Mouse (Mus musculus) limb, embryonic 13.5 days (tissue): ENCODE measurements at regions not wholly inside any gene's neighbourhood (a gene's known extent, or its start where the extent isn't known, plus 50 kb on each side); places are given as distances from the start of the nearest gene placed in this dataset.
"Not testable (repeated sequence)": the region's sequence is repeated elsewhere in the genome, so short reads cannot be mapped to it uniquely, and the experiment has no call there.

ENCODE experiments used
- ATAC-seq: fragments of 200-750 bp; cut with Nextera tagmentation; 2 replicates; pipeline ENCODE4 v1.8.0; 2017; ENCODE audit warnings: low read depth, moderate number of reproducible peaks, moderate TSS enrichment; ENCODE audit not compliant: low FRiP score
- H3K27ac ChIP-seq: fragments of 300-500 bp; sonication (generic); 2 replicates; pipeline ENCODE4 v1.5.1; 2015; ENCODE audit warnings: inconsistent platforms, mild to moderate bottlenecking, moderate library complexity
- H3K27me3 ChIP-seq: fragments of 300-500 bp; sonication (generic); 2 replicates; pipeline ENCODE4 v1.6.1; 2015; ENCODE audit warnings: mild to moderate bottlenecking, inconsistent platforms
- H3K36me3 ChIP-seq: fragments of 300-500 bp; sonication (generic); 2 replicates; pipeline ENCODE4 v1.6.1; 2015; ENCODE audit warnings: inconsistent platforms, mild to moderate bottlenecking, moderate library complexity
- H3K4me1 ChIP-seq: fragments of 300-500 bp; sonication (generic); 2 replicates; pipeline ENCODE4 v1.6.1; 2015; ENCODE audit warnings: inconsistent platforms
- H3K4me2 ChIP-seq: fragments of 300-500 bp; sonication (generic); replicated peaks from 2 replicates; pipeline ENCODE4 v1.6.1; 2015; ENCODE audit warnings: inconsistent platforms, mild to moderate bottlenecking, moderate library complexity
- H3K4me3 ChIP-seq: fragments of 300-500 bp; sonication (generic); 2 replicates; pipeline ENCODE4 v1.5.1; 2015; ENCODE audit warnings: moderate library complexity, mild to moderate bottlenecking, inconsistent platforms
- H3K9ac ChIP-seq: fragments of 300-500 bp; sonication (generic); 2 replicates; pipeline ENCODE4 v1.6.1; 2015; ENCODE audit warnings: mild to moderate bottlenecking, inconsistent platforms
- H3K9me3 ChIP-seq: fragments of 300-500 bp; sonication (generic); 2 replicates; pipeline ENCODE4 v1.6.1; 2016; ENCODE audit warnings: inconsistent platforms
- WGBS: fragments of 180-500 bp; shearing (Covaris S2); methylation state at CpG from one replicate; pipeline ENCODE4 v1.1.7; 2015; 5-methylcytosine and 5-hydroxymethylcytosine counted together

DNA sequence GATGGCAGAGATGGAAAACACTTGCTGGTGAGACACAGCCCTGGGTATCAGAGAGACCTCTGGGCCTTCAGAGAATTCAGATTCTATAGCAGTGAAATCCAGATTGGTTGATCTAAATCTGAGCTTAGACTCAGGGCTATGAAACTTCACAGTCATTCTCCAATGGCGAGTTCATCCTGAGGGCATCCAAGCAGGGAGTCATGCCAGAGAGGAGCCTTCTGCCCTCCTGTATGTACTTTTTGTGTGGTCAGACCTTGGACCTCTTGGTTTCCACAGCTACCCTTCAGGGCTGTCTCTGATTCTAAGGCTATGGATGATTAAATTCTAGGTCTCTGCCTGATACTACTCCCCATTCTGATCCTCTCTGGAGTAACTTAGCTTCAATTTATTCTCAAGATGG is 122.0 kb upstream of the Mettl15 start:
- ATAC-seq, result no peak
- Histone ChIP-seq H3K27me3 (no peaks in the 10 kb centered on the region), H3K36me3 (no peaks in the 10 kb centered on the region), H3K9me3 (no peaks in the 10 kb centered on the region), H3K4me1 (no peaks in the 10 kb centered on the region; the same call in 1 of the 2 replicates), H3K27ac (no peak overlapping the region), H3K4me2 (no peak overlapping the region), H3K4me3 (no peak overlapping the region), H3K9ac (no peak overlapping the region)
- 84% methylated on average over 1 of the region's 1 CpGs for whole genome bisulfite sequencing

GRCm38 (mm10) chr2:109404262-109404661 is 123.7 kb upstream of the Mettl15 start:
- 77% methylated on average over 3 of the region's 3 CpGs for WGBS
- Histone ChIP-seq H3K27me3 (no peaks in the 10 kb centered on the region), H3K4me3 (no peak overlapping the region), H3K9ac (no peak overlapping the region), H3K4me1 (no peaks in the 10 kb centered on the region; the same call in 1 of the 2 replicates), H3K36me3 (no peaks in the 10 kb centered on the region), H3K27ac (no peak overlapping the region), H3K4me2 (no peak overlapping the region), H3K9me3 (no peaks in the 10 kb centered on the region)
- no peak for ATAC-seq

DNA sequence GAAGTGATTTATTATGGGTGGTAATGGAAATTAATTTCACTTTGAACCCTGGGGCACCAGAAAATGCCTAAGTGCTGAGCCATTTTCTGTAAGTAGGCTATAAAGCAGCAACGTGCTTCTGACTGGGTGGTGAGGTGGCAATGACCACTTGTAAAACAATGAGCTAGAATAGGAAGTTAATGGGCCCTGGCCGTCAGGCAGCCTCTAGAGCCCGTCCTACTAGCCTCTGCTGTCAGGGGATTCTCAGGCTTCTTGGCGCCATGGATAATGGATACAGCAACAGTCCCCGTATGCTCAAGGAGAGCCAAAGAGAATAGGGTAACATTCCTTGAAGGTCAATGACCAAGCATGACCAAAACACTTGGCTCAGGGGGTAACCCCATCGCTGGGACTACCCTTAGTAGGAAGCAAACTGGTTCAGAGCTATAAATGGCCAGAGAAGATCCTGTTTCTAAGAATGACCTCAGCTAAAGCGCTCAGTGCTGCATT is 126.1 kb upstream of the Mettl15 start:
- no peaks in the 10 kb centered on the region for H3K36me3 ChIP-seq
- H3K4me2 ChIP-seq, result no peak overlapping the region
- H3K27ac ChIP-seq, result no peak overlapping the region
- H3K27me3 ChIP-seq, result no peaks in the 10 kb centered on the region
- no peak for ATAC-seq
- H3K9me3 ChIP-seq, result peaks cover 5% of the 10 kb centered on the region; the same call in 1 of the 2 replicates
- no peaks in the 10 kb centered on the region; the same call in 1 of the 2 replicates for H3K4me1 ChIP-seq
- 38% methylated on average over 7 of the region's 7 CpGs for WGBS
- H3K4me3 ChIP-seq, result no peak overlapping the region
- no peak overlapping the region for H3K9ac ChIP-seq

GRCm38 (mm10) chr2:109420098-109420497 is 139.6 kb upstream of the Mettl15 start:
- H3K27me3 ChIP-seq, result no peaks in the 10 kb centered on the region
- H3K9ac ChIP-seq, result no peak overlapping the region
- no peak overlapping the region for H3K4me3 ChIP-seq
- H3K36me3 ChIP-seq, result no peaks in the 10 kb centered on the region
- no peak overlapping the region for H3K4me2 ChIP-seq
- H3K4me1 ChIP-seq, result no peaks in the 10 kb centered on the region
- no peak for ATAC-seq
- H3K9me3 ChIP-seq, result no peaks in the 10 kb centered on the region
- no peak overlapping the region for H3K27ac ChIP-seq

DNA sequence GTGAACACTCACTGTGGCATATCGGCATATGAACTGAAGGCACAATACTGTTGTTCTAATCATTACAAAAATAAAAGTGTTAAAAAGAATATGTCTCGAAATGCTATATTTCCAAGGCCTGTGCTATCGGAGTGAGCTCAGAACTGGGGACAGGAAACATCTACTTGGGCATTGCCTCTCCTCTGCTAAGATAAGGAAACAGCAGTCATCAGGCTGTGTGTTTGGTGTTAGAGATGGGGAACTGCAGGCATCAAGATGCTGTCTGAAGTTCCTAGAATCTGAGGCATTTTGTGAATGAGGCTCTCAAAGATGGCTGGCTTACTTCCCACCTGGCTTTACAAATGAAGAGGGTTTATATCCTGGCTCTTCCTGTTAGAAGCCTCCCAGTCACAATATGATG is 150.6 kb upstream of the Mettl15 start:
- Histone ChIP-seq H3K4me2 (no peak overlapping the region), H3K36me3 (no peaks in the 10 kb centered on the region), H3K9me3 (no peaks in the 10 kb centered on the region), H3K27me3 (no peaks in the 10 kb centered on the region), H3K27ac (no peak overlapping the region), H3K4me3 (no peak overlapping the region), H3K9ac (no peak overlapping the region), H3K4me1 (no peaks in the 10 kb centered on the region)
- no peak for ATAC-seq
- WGBS, result 89% methylated on average over 3 of the region's 3 CpGs

DNA sequence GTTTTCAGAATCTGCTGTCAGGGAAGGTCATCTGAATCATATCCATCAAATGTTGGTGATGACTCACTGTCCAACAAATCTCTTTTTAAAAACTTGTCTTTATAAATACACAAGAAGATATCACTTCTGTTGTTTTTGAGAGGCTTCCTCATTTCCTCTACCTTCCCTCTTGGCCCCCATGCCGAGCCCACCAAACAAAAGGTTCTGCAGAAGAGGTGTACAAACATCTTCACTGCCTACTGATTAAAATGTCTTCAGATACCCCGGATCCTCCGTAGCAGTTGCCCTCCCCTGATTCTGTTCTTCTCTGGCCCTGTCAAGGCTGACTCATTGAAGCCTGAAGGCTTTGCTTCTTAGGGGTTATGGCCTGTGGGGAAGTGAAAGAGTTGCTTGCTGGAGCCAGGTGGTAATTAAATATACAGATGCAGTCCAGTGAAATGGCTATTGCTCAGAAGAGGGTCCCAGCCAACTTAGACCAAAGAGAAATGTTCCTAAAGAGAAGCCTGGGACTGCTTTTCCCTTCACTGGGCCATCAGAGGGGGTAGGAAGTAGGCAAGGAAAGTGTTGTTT is 162.1 kb upstream of the Mettl15 start:
- no peak for ATAC-seq

DNA sequence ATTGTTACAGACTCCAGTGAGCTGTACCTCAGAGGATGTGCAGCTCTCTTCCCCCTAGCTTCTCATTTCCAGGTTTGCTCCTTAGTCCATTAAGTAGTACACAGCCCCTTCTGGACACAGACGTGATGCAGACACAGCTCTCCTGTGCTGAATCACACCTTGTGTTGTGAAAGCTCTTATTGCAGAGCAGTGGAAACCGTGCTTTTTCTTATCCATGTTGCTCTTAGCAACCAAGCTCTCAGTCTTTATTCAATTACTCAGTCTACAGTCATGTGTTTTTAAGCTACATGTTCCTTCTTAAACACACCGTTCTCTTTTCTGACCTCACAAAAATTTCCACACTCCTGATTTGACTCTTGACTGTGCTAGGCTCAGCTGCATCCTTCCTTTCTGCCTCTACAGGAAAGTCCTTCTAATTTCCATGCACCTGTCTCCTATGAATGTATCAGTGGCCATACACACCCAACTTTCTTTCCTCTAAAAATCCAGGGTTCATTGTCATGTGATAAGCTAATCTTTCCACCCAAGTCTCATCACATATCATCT is 163.0 kb upstream of the Mettl15 start:
- no peaks in the 10 kb centered on the region for H3K36me3 ChIP-seq
- H3K9me3 ChIP-seq, result no peaks in the 10 kb centered on the region
- no peak overlapping the region for H3K4me3 ChIP-seq
- no peaks in the 10 kb centered on the region for H3K4me1 ChIP-seq
- no peak overlapping the region for H3K4me2 ChIP-seq
- 61% methylated on average over 3 of the region's 3 CpGs for WGBS
- ATAC-seq, result no peak
- no peaks in the 10 kb centered on the region for H3K27me3 ChIP-seq
- no peak overlapping the region for H3K27ac ChIP-seq
- H3K9ac ChIP-seq, result no peak overlapping the region

More for the DNA sequence above, 162.1 kb upstream of the Mettl15 start:
- no peaks in the 10 kb centered on the region for H3K27me3 ChIP-seq
- WGBS, result 79% methylated on average over 3 of the region's 3 CpGs
- H3K9ac ChIP-seq, result no peak overlapping the region
- no peaks in the 10 kb centered on the region for H3K9me3 ChIP-seq
- H3K36me3 ChIP-seq, result no peaks in the 10 kb centered on the region
- no peaks in the 10 kb centered on the region for H3K4me1 ChIP-seq
- H3K27ac ChIP-seq, result no peak overlapping the region
- H3K4me3 ChIP-seq, result no peak overlapping the region
- H3K4me2 ChIP-seq, result no peak overlapping the region

- ATAC-seq, H3K27me3 ChIP-seq, H3K4me1 ChIP-seq, H3K4me3 ChIP-seq, H3K36me3 ChIP-seq, H3K9ac ChIP-seq, H3K27ac ChIP-seq, H3K4me2 ChIP-seq, H3K9me3 ChIP-seq: not testable (repeated sequence)
- WGBS, result 94% methylated on average over 1 of the region's 1 CpGs
These were observed 181.7 kb upstream of the Mettl15 start for GRCm38 (mm10) chr2:109462246-109462645.

DNA sequence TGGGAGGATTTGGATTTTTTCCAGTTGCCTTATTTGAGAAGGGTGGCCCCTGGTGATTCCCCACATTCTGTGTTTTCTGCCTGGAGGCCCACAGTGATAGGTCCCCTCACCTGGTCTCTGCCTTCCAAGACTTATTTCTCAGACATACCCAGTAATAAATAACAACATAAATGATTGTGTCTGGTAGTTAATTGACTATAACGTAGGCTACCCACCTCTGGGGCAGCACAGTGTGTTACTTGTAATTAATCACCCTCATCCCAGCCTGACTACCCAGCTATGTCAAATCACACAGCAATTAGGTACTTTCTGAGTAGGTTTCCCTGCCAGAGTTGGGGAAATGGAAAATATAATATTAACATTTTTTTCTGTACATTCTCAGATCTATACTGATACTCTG is 190.2 kb upstream of the Bdnf start:
- Histone ChIP-seq H3K4me2 (no peak overlapping the region), H3K9ac (no peak overlapping the region), H3K27me3 (no peaks in the 10 kb centered on the region), H3K4me3 (no peak overlapping the region), H3K27ac (no peak overlapping the region), H3K36me3 (no peaks in the 10 kb centered on the region), H3K9me3 (no peaks in the 10 kb centered on the region), H3K4me1 (no peaks in the 10 kb centered on the region)
- 29% methylated on average over 1 of the region's 1 CpGs for WGBS
- ATAC-seq, result no peak

DNA sequence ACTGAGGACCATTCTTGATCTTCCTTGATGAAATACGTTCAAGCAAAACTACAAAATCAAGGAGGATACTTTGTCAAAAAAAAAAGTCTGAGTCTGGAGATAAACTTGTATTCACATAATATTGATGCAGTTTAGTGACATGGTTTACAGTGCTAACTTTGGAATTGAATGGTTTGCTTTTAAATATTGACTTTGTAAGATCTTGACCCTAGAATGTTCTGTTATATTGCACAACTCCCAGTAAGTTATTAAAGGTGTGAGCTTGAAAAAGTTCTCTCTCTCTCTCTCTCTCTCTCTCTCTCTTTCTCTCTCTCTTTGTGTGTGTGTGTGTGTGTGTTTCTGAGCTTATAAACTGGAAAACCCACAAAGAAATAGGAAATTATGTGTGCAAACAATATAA is 186.9 kb upstream of the Bdnf start:
- Histone ChIP-seq H3K9me3 (no peaks in the 10 kb centered on the region), H3K4me2 (no peak overlapping the region), H3K9ac (no peak overlapping the region), H3K36me3 (no peaks in the 10 kb centered on the region), H3K27me3 (no peaks in the 10 kb centered on the region), H3K4me3 (no peak overlapping the region), H3K27ac (no peak overlapping the region), H3K4me1 (no peaks in the 10 kb centered on the region)
- ATAC-seq, result no peak
- 78% methylated on average over 1 of the region's 1 CpGs for WGBS

DNA sequence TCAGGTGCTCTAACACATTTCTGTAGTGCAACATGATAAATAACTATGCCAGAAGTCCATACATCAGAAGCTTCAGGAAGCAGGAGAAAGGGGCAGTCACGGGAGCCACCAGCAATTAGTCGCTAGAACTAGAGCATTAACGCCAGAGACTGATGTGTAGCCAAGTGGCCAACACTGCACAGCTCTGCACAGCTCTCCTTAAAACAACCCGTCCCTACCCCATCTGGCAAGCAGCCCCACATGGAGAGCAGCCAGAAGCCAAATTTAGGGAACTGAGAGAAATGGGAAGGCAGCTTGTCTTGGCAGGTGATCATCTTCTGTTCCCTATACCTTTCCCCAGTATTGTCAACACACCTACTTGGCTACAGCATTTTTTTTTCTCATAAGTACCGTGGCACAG is 172.3 kb upstream of the Bdnf start:
- H3K4me3 ChIP-seq, result no peak overlapping the region
- no peaks in the 10 kb centered on the region for H3K36me3 ChIP-seq
- H3K27ac ChIP-seq, result no peak overlapping the region
- H3K4me2 ChIP-seq, result no peak overlapping the region
- no peaks in the 10 kb centered on the region for H3K4me1 ChIP-seq
- no peaks in the 10 kb centered on the region for H3K9me3 ChIP-seq
- no peak overlapping the region for H3K9ac ChIP-seq
- H3K27me3 ChIP-seq, result no peaks in the 10 kb centered on the region
- ATAC-seq, result no peak
- 41% methylated on average over 5 of the region's 5 CpGs for WGBS

- H3K4me1 ChIP-seq, result peaks cover 4% of the 10 kb centered on the region; the same call in 1 of the 2 replicates
- 48% methylated on average over 6 of the region's 6 CpGs for whole genome bisulfite sequencing
- H3K9me3 ChIP-seq, result no peaks in the 10 kb centered on the region
- no peak overlapping the region for H3K9ac ChIP-seq
- H3K27me3 ChIP-seq, result no peaks in the 10 kb centered on the region
- H3K36me3 ChIP-seq, result no peaks in the 10 kb centered on the region
- H3K4me2 ChIP-seq, result no peak overlapping the region
- ATAC-seq, result 0 out of 2 replicates have a peak, but pooled peaks have one; percentile 36
- no peak overlapping the region for H3K4me3 ChIP-seq
- H3K27ac ChIP-seq, result no peak overlapping the region
These were observed 169.6 kb upstream of the Bdnf start for GRCm38 (mm10) chr2:109504906-109505305.
